Mouse (Mus musculus) bone marrow, adult 2 months (tissue): Measurements from ENCODE around the gene Slc8a2.

Experiments
- CTCF ChIP-seq: fragments of 200-500 bp; IDR thresholded peaks from 2 replicates; pipeline ENCODE4 v1.5.1; 2011; ENCODE audit warnings: low read length, control low read depth; ENCODE audit not compliant: control insufficient read depth, insufficient read depth
- POLR2A ChIP-seq: fragments of 200-500 bp; IDR thresholded peaks from 2 replicates; pipeline ENCODE4 v1.6.1; 2011; ENCODE audit warnings: low read depth, mild to moderate bottlenecking, control low read depth, low read length, borderline replicate concordance; ENCODE audit not compliant: control insufficient read depth

- TF ChIP-seq POLR2A (no peak), CTCF (no peak)
Measured at GRCm38 (mm10) chr7:16155132-16155872, 25.7 kb downstream of the Slc8a2 start.
